Mouse (Mus musculus) neural tube, embryonic 11.5 days (tissue): ENCODE measurements around the gene Srgap3. TPM values are rescaled to one million over a fixed set of nuclear protein-coding genes. Genes with fewer than 3 reads are reported as not detected.

Experiments
- ATAC-seq: fragments of 200-750 bp; cut with Nextera tagmentation; 2 replicates; pipeline ENCODE4 v1.8.0; 2017; ENCODE audit warnings: moderate number of reproducible peaks, mild to moderate bottlenecking, moderate TSS enrichment, moderate library complexity; ENCODE audit not compliant: insufficient read depth, low FRiP score, low TSS enrichment
- DNase-seq: peaks from one replicate; pipeline ENCODE4 v3.0.0-alpha.2; 2015; ENCODE audit warnings: low spot score
- H3K27ac ChIP-seq: fragments of 300-500 bp; sonication (generic); 2 replicates; pipeline ENCODE4 v1.5.1; 2014; ENCODE audit warnings: low read depth, mild to moderate bottlenecking, low read length
- H3K27me3 ChIP-seq: fragments of 300-500 bp; sonication (generic); 2 replicates; pipeline ENCODE4 v1.6.1; 2014; ENCODE audit warnings: mild to moderate bottlenecking, low read length, mixed read lengths; ENCODE audit not compliant: control insufficient read depth, insufficient read depth
- H3K36me3 ChIP-seq: fragments of 300-500 bp; sonication (generic); 2 replicates; pipeline ENCODE4 v1.6.1; 2014; ENCODE audit warnings: mild to moderate bottlenecking, low read length, moderate library complexity, mixed read lengths; ENCODE audit not compliant: control insufficient read depth, insufficient read depth
- H3K4me1 ChIP-seq: fragments of 300-500 bp; sonication (generic); 2 replicates; pipeline ENCODE4 v1.6.1; 2014; ENCODE audit warnings: low read length, mixed read lengths; ENCODE audit not compliant: control insufficient read depth, insufficient read depth
- H3K4me2 ChIP-seq: fragments of 300-500 bp; sonication (generic); 2 replicates; pipeline ENCODE4 v1.6.1; 2014; ENCODE audit warnings: low read depth, mild to moderate bottlenecking, moderate library complexity
- H3K4me3 ChIP-seq: fragments of 300-500 bp; sonication (generic); 2 replicates; pipeline ENCODE4 v1.5.1; 2014; ENCODE audit warnings: low read depth, low read length
- H3K9ac ChIP-seq: fragments of 300-500 bp; sonication (generic); 2 replicates; pipeline ENCODE4 v1.6.1; 2014; ENCODE audit warnings: mild to moderate bottlenecking, low read length
- H3K9me3 ChIP-seq: fragments of 300-500 bp; sonication (generic); 2 replicates; pipeline ENCODE4 v1.6.1; 2016; ENCODE audit warnings: low read length; ENCODE audit not compliant: control insufficient read depth
- WGBS: fragments of 180-500 bp; shearing (Covaris S2); extraction: QIAGEN DNeasy Blood & Tissue Kit; methylation state at CpG from one replicate; pipeline ENCODE4 v1.1.7; 2014; 5-methylcytosine and 5-hydroxymethylcytosine counted together
- polyA plus RNA-seq: library from polyadenylated mRNA; unstranded; fragments of >200 nt; fragmentation: Nextera tagmentation; extraction: Ambion mirVana; gene quantifications from 2 replicates; pipeline ENCODE4 v1.2.1, GENCODE M21; 2014

Gene Srgap3
- polyA plus RNA-seq, 1 experiment from 2014 or later: 37.4 TPM

GRCm38 (mm10) chr6:112852261-112853235, 94.5 kb downstream of the Srgap3 start:
- no peak overlapping the region for H3K27ac ChIP-seq
- DNase-seq: no peak
- no peak overlapping the region for H3K4me2 ChIP-seq
- no peak overlapping the region for H3K4me3 ChIP-seq
- ATAC-seq: no peak
- no peaks in the 10 kb centered on the region for H3K9me3 ChIP-seq
- no peaks in the 10 kb centered on the region for H3K36me3 ChIP-seq
- WGBS: 60% methylated on average over 14 of the region's 14 CpGs
- H3K9ac ChIP-seq: no peak overlapping the region
- 0 out of 2 replicates have a peak, but pooled peaks cover 9% of the 10 kb centered on the region for H3K4me1 ChIP-seq
- no peaks in the 10 kb centered on the region for H3K27me3 ChIP-seq

DNA sequence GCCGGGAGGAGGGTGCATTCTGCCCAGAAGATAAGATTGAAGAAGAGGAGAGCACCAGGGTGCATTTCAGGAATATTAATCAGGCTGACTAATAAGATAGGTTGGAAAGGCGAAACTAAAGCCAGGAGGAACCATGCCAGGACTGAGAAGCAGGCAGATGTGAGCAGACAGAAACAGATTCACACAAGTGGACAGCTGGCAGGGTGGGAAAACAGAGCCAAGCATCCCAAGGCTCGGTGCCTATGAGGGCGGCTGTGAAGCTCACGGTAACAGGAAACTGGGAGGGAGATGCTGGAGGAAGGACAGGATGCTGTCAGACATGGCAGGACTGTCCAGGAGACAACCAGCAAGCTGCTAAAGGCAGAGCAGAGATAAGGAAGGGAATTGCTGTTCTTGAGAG, 96.3 kb downstream of the Srgap3 start:
- Histone ChIP-seq H3K36me3 (no peaks in the 10 kb centered on the region), H3K9ac (no peak overlapping the region), H3K9me3 (no peaks in the 10 kb centered on the region), H3K4me1 (0 out of 2 replicates have a peak, but pooled peaks cover 5% of the 10 kb centered on the region), H3K4me2 (no peak overlapping the region), H3K27ac (no peak overlapping the region), H3K4me3 (no peak overlapping the region), H3K27me3 (no peaks in the 10 kb centered on the region)
- 79% methylated on average over 5 of the region's 5 CpGs for WGBS
- ATAC-seq (no peak), DNase-seq (no peak)

GRCm38 (mm10) chr6:112848629-112849180, 98.4 kb downstream of the Srgap3 start:
- ATAC-seq: no peak
- no peak overlapping the region for H3K27ac ChIP-seq
- H3K4me3 ChIP-seq: no peak overlapping the region
- no peaks in the 10 kb centered on the region for H3K36me3 ChIP-seq
- 0 out of 2 replicates have a peak, but pooled peaks cover 5% of the 10 kb centered on the region for H3K4me1 ChIP-seq
- no peak overlapping the region for H3K9ac ChIP-seq
- no peaks in the 10 kb centered on the region for H3K9me3 ChIP-seq
- 96% methylated on average over 8 of the region's 8 CpGs for WGBS
- H3K4me2 ChIP-seq: no peak overlapping the region
- H3K27me3 ChIP-seq: no peaks in the 10 kb centered on the region
- DNase-seq: no peak

GRCm38 (mm10) chr6:112846863-112847262, 100.2 kb downstream of the Srgap3 start:
- WGBS: 88% methylated on average over 9 of the region's 9 CpGs
- Histone ChIP-seq H3K27me3 (no peaks in the 10 kb centered on the region), H3K9me3 (no peaks in the 10 kb centered on the region), H3K27ac (no peak overlapping the region), H3K4me3 (no peak overlapping the region), H3K36me3 (no peaks in the 10 kb centered on the region), H3K4me1 (peaks cover 16% of the 10 kb centered on the region), H3K4me2 (no peak overlapping the region), H3K9ac (no peak overlapping the region)
- no peak for ATAC-seq
- DNase-seq: no peak

DNA sequence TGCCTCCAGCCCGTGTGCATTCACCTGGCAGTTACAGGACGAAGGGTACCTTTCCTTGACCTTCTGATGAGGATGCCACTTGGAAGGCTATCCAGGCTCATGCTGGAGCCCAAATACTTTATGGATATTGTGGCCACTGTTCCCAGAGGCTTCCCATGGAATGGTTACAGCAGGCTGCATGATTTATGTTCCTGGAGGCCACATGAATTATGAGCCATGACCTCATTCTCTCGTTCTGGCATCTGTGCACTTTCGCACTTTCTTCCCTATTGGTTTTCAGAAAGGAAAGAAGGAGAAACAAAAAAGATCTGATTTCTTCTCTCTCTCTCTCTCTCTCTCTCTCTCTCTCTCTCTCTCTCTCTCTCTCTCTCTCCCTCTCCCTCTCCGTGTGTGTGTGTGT, 104.6 kb downstream of the Srgap3 start:
- no peaks in the 10 kb centered on the region for H3K27me3 ChIP-seq
- H3K9ac ChIP-seq: no peak overlapping the region
- ATAC-seq (no peak), DNase-seq (peak; percentile 44)
- no peak overlapping the region for H3K4me2 ChIP-seq
- 28% methylated on average over 5 of the region's 5 CpGs for WGBS
- no peaks in the 10 kb centered on the region for H3K9me3 ChIP-seq
- no peak overlapping the region for H3K4me3 ChIP-seq
- H3K4me1 ChIP-seq: peaks cover 43% of the 10 kb centered on the region
- no peaks in the 10 kb centered on the region for H3K36me3 ChIP-seq
- H3K27ac ChIP-seq: peak overlapping the region; percentile 63

DNA sequence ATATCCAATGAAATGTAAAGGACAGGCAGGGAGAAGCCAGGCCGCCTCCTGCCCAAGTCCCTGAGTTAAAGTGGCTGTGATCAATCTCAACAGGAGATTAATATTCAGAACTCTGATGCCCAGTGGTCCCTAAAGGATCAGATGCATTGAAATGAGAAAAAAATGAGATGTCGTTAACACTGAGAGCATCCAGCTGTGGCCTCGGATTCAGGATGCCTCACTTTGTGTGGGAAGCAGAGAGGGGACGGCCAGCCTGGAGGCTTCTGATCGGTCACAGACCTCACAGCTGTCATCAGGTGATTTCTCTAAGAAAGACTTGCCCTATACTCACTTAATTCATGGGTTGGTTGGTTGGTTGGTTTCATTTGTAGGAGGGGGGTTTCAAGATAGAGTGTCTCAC, 106.7 kb downstream of the Srgap3 start:
- H3K27ac ChIP-seq: peak overlapping the region; percentile 88
- DNase-seq (peak; percentile 61), ATAC-seq (peak; percentile 26; the same call in 1 of the 2 replicates)
- no peaks in the 10 kb centered on the region for H3K9me3 ChIP-seq
- peaks cover 49% of the 10 kb centered on the region for H3K4me1 ChIP-seq
- H3K4me2 ChIP-seq: no peak overlapping the region
- no peaks in the 10 kb centered on the region for H3K27me3 ChIP-seq
- H3K36me3 ChIP-seq: no peaks in the 10 kb centered on the region
- H3K9ac ChIP-seq: no peak overlapping the region
- no peak overlapping the region for H3K4me3 ChIP-seq
- WGBS: 41% methylated on average over 5 of the region's 5 CpGs

GRCm38 (mm10) chr6:112839391-112839790, 107.7 kb downstream of the Srgap3 start:
- H3K27ac ChIP-seq: peak overlapping the region; percentile 88
- H3K27me3 ChIP-seq: no peaks in the 10 kb centered on the region
- no peak for DNase-seq
- peaks cover 51% of the 10 kb centered on the region for H3K4me1 ChIP-seq
- WGBS: 61% methylated on average over 3 of the region's 3 CpGs
- no peaks in the 10 kb centered on the region for H3K9me3 ChIP-seq
- no peak overlapping the region for H3K4me3 ChIP-seq
- H3K4me2 ChIP-seq: peak overlapping the region; percentile 19; the same call in 1 of the 2 replicates
- ATAC-seq: no peak
- peak overlapping the region; percentile 19; the same call in 1 of the 2 replicates for H3K9ac ChIP-seq
- no peaks in the 10 kb centered on the region for H3K36me3 ChIP-seq

DNA sequence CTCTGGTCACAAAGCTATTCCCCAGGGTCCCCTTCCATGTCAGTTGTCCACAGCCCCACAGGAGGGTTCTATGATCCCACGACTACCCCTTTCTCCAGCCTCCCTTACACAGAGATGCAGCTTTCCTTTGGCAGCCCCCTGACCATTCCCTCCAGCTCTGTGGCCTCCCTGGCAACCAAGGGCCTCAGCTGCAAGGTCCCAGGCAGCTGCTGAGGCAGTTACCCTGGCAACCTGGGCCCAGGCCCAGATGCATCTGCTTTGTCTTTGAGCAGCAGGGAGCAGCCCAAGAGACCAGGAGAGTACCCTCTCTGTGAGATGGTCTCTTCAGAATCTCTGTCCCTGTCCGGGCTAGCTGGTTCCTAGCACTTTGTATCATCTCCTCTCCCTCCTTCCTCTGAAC, 108.2 kb downstream of the Srgap3 start:
- ATAC-seq (peak; percentile 85), DNase-seq (peak; percentile 90)
- Histone ChIP-seq H3K4me2 (peak overlapping the region; percentile 19; the same call in 1 of the 2 replicates), H3K27me3 (no peaks in the 10 kb centered on the region), H3K4me3 (no peak overlapping the region), H3K27ac (peak overlapping the region; percentile 88), H3K36me3 (no peaks in the 10 kb centered on the region), H3K9me3 (no peaks in the 10 kb centered on the region), H3K4me1 (peaks cover 56% of the 10 kb centered on the region), H3K9ac (peak overlapping the region; percentile 19; the same call in 1 of the 2 replicates)
- 22% methylated on average over 2 of the region's 2 CpGs for WGBS
